Mouse (Mus musculus) heart, adult 11 months (tissue): ENCODE measurements around the gene Tmc4.
"Not testable (repeated sequence)": the region's sequence is repeated elsewhere in the genome, so short reads cannot be mapped to it uniquely, and the experiment has no call there.

ENCODE experiments used
- DNase-seq: peaks from one replicate; pipeline ENCODE4 v3.0.0; 2022

The Tmc4 gene

DNA sequence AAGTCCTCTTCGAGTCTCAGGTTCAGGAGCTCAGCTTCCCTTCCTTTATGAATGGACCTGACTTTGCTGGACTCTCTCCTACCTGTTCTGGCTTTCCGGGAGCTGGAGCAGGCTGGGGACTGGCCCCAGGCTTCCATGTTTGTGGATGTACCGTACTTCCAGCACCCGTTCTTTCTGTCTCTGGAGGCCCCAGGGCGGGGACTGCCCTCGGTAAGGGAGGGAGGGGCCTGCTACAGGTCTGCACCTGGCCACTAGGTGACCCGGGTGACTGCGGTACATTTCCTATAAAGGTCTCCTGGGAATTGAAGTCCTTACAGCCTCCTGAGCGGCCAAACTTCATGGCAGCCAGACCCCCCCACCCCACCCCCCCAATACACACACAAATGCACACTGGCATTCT lies at the start of gene Tmc4:
TSS of gene Tmc4 (minus strand) at position 212 of the 400 bp plus-strand sequence.
- no peak for DNase-seq

- not testable (repeated sequence) for DNase-seq
Measured at GRCm38 (mm10) chr7:3725459-3725858, 48.1 kb upstream of the Tmc4 start.

- peak; percentile 93 for DNase-seq
Measured at GRCm38 (mm10) chr7:3720268-3720667, 42.9 kb upstream of the Tmc4 start, which contains the start of gene Pirb. Gene Pirb, minus strand, starts transcription at chr7:3720391.

DNA sequence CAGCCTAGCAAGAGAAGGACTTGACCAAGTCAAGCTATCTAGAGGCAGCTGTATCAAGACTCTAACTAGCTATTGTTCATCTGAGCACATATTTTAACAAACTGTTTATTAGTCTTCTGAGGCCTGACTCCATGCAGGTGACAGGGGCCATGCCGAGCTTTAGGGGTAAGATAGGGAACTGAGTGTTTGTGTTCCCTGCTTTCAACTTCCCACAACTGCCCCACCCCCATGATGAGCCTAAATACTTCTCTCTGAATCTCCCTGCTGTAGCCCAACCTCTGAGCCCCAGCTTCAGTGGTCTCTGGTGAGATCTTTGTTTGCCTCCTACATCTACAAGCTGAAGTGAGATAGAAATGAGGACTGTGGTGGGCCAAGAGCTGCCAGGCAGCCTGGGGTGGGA lies 37.9 kb upstream of the Tmc4 start:
- DNase-seq, result peak; percentile 79

DNA sequence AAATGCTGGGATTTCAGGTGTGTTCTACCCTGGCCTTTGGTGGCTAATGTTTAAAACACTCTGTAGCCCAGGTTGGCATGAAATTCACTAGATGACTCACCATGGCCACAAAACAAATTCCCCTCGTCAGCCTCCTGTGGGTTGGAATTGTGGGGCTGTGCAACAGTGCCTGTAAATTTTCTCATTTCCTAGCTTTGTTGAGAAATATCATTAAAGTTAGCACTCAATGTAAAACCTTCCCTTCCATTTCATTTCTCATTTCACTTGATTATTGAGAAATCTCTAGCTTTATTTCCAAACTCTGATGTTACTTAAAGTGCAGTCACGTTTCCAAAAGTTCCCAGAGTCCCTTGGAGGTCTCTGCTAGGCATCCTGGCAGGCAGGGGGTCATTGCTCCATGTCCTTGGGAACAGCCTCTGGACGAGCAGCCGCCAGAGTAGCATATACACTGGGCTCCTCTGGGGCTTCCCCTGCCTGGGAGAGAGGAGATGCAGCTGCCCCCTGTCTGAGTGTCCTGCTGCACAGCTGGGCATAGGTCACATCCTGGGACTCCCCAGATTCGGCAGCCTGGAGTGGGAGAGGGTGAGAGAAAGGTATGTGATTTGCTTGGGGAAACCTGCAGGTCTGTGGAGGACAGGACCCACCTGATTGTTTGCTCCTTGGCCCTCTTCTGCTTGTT lies 35.0 kb upstream of the Tmc4 start:
- peak; percentile 82 for DNase-seq

- DNase-seq, result no peak
Measured at GRCm38 (mm10) chr7:3709000-3709399, 31.6 kb upstream of the Tmc4 start.

DNA sequence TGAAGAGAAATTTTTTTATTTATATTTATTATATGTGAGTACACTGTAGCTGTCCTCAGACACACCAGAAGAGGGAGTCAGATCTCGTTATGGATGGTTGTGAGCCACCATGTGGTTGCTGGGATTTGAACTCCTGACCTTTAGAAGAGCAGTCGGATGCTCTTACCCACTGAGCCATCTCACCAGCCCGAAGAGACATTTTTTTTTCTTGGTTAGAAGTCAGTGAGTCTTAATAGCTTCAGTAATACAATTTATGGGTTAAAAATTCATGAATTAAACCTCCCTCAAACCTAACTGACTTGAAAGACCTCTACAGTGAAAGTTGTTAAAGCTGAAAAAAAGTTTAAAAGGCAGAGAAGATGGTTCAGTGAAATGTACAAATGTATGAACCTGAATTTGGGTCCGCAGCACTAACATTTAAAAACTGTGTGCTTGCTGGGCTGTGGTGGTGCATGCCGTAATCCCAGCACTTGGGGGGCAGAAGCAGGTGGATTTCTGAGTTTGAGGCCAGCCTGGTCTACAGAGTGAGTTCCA lies 31.2 kb upstream of the Tmc4 start:
- DNase-seq, result not testable (repeated sequence)

DNA sequence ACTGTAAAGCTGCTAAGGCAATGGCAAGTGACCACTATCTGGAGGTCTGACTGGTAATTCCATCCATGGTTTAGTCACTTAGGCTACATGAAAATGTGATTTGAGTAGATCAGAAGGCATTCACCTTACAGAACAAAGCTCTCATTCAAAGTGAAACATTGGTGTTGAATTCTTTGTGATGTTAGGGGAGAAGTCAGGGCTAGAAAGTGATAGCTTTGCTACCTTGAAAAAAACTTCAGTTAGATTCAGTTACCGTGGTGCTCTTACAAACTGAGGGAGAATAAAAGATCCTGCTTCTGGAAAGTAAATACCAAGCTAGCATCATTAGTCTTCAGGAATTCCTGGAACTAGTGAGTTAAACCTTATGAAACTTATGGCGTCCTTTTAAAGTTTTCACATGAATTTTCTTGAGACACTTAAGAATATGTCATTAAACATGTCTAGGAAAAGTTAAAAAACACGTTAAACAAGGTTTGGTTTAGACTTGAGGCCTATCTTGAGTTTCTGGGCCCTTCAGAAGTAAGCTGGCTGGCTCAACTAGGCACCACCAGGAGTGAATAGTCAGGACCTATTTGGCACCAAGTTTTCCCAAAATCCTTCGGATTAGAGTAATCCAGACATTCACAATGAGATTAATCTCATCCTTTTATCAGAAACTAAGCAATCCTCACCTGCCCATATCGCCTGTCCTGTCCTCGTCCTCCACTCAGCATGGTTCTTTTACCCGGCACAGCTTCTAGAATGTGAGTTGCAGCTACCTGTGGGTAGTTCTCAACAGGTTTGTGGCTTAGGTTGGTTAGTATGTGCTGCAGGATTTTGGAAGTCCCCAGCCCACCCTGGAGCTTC lies 30.4 kb upstream of the Tmc4 start:
- peak; percentile 68 for DNase-seq

GRCm38 (mm10) chr7:3707027-3707426 lies 29.7 kb upstream of the Tmc4 start:
- DNase-seq, result peak; percentile 96

DNA sequence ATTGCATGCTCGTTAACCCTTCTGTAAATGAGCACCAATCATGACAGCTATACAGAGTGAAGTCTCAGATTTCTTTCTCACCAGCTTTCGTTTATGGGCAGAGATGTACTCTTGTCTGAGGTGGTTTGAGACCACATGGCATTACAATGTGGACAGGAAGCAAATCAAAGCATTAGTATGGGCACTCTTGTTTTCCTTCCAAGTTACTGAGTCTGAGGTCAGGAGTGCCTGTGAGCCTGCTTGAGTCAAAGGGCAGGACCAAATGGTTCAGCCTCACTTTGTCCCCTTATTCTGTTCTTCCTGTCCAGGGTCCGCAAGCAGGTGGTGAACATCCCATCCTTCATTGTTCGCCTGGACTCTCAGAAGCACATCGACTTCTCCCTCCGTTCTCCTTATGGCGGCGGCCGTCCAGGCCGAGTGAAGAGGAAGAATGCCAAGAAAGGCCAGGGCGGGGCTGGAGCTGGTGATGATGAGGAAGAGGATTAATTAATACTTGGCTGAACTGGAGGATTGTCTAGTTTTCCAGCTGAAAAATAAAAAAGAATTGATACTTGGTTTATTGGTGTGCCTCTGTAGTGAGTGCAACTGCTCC lies 29.1 kb upstream of the Tmc4 start:
- peak; percentile 94 for DNase-seq

- DNase-seq, result peak; percentile 90
Measured at GRCm38 (mm10) chr7:3705911-3706310, 28.6 kb upstream of the Tmc4 start.

DNA sequence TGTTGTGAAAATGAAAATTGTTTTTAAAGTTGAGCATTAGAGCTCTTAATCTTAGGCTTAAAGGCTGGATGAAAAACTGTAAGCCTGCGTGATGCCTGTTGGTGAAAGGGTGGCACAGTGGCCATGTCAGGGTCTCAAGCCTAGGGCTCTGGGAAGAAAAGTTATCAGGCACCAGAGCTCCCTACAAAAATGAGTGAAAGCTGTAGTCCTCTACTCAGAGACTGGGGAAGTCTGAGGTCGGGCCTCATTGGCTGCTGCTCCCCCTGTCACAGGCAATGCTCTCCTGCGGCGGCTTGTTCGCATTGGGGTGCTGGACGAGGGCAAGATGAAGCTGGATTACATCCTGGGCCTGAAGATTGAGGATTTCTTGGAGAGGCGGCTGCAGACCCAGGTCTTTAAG lies 28.1 kb upstream of the Tmc4 start:
- peak; percentile 92 for DNase-seq

DNA sequence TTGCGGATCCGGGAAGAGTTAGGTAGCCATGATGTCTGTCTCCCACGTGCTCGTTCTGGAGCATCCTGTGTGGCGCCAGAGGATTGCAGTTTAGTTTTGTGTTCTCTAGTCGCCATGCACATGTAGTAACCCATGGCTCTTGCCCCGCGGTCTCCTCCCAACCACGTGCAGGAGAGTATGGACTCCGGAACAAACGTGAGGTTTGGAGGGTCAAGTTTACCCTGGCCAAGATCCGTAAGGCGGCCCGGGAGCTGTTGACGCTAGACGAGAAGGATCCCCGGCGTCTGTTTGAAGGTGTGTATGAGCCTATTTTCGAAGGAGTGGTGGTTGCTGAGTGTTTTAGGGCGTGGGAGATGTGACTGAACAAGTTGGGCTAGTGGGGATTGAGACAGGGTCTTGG lies 27.1 kb upstream of the Tmc4 start:
- DNase-seq, result no peak

- DNase-seq, result peak; percentile 100
Measured at GRCm38 (mm10) chr7:3703879-3704441, 26.6 kb upstream of the Tmc4 start, which contains the start of gene Rps9. Gene Rps9, plus strand, starts transcription at chr7:3703993.

GRCm38 (mm10) chr7:3703148-3703878 lies 26.0 kb upstream of the Tmc4 start:
- DNase-seq, result no peak

DNA sequence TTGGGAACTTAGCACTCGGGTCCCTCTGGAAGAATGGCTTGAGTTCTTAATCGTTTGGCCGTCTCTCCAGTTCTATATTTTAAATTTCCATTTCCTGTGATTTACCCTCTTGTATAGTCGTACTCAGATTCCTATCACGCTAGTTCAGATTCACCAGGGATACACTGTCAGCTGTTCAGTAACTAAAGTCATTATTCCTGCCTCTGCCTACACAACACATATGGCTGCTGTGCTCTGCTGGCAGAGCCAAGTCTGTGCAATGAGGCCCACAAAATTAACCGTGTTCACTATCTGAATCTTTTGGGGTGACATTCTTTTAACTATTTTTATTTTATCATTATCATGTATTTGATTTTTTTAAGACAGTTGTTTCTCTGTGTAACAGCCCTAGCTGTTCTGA lies 21.1 kb upstream of the Tmc4 start:
- DNase-seq, result no peak

DNA sequence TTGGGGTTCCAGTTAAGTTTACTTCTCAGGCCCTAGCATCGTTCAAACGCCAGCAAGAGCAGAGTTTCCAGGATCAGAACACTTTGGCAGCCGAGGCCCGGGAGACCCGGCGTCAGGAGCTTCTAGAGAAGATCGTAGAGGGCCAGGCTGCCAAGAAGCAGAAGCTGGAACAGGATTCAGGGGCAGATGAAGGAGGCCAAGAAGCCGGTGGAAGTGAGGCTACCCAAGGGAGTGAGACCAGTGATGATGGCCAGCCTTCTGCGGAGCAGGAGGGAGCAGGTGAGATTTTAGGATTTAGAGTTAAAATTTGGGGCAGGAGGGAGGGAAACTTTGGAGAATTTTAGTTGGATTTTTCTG lies 17.6 kb upstream of the Tmc4 start:
- peak; percentile 94 for DNase-seq

- peak; percentile 98 for DNase-seq
Measured at GRCm38 (mm10) chr7:3694076-3694948, 17.0 kb upstream of the Tmc4 start.

GRCm38 (mm10) chr7:3693809-3694075 lies 16.4 kb upstream of the Tmc4 start:
- DNase-seq, result no peak

- DNase-seq, result peak; percentile 100
Measured at GRCm38 (mm10) chr7:3692987-3693808, 15.8 kb upstream of the Tmc4 start, which contains the start of gene Mboat7. Gene Mboat7, minus strand, starts transcription at chr7:3693523.
